Mouse (Mus musculus) lung, postnatal 0 days (tissue): ENCODE measurements around the gene Tomt. TPM values are rescaled to one million over a fixed set of nuclear protein-coding genes. Genes with fewer than 3 reads are reported as not detected.

Experiments
- ATAC-seq: fragments of 200-750 bp; cut with Nextera tagmentation; 2 replicates; pipeline ENCODE4 v1.8.0; 2017; ENCODE audit warnings: moderate library complexity
- DNase-seq: peaks from one replicate; pipeline ENCODE4 v3.0.0-alpha.2; 2016; ENCODE audit warnings: low spot score
- H3K27ac ChIP-seq: fragments of 300-500 bp; sonication (generic); 2 replicates; pipeline ENCODE4 v1.5.1; 2014; ENCODE audit warnings: antibody characterized with exemption, mild to moderate bottlenecking, low read length, mixed read lengths
- H3K27me3 ChIP-seq: fragments of 300-500 bp; sonication (generic); replicated peaks from 2 replicates; pipeline ENCODE4 v1.6.1; 2014; ENCODE audit warnings: low read length, mixed read lengths; ENCODE audit not compliant: insufficient read depth
- H3K36me3 ChIP-seq: fragments of 300-500 bp; sonication (generic); 2 replicates; pipeline ENCODE4 v1.6.1; 2014; ENCODE audit warnings: low read length, mixed read lengths; ENCODE audit not compliant: insufficient read depth
- H3K4me1 ChIP-seq: fragments of 300-500 bp; sonication (generic); 2 replicates; pipeline ENCODE4 v1.6.1; 2014; ENCODE audit warnings: antibody characterized with exemption, low read depth, low read length, mixed read lengths; ENCODE audit not compliant: insufficient read depth
- H3K4me2 ChIP-seq: fragments of 300-500 bp; sonication (generic); replicated peaks from 2 replicates; pipeline ENCODE4 v1.6.1; 2014; ENCODE audit warnings: low read depth, mild to moderate bottlenecking, low read length, moderate library complexity, mixed read lengths
- H3K4me3 ChIP-seq: fragments of 300-500 bp; sonication (generic); 2 replicates; pipeline ENCODE4 v1.5.1; 2014; ENCODE audit warnings: low read depth, low read length
- H3K9ac ChIP-seq: fragments of 300-500 bp; sonication (generic); replicated peaks from 2 replicates; pipeline ENCODE4 v1.6.1; 2014; ENCODE audit warnings: low read depth, mild to moderate bottlenecking
- H3K9me3 ChIP-seq: fragments of 300-500 bp; sonication (generic); 2 replicates; pipeline ENCODE4 v1.6.1; 2016; ENCODE audit warnings: low read length, mixed read lengths
- CTCF ChIP-seq: IDR thresholded peaks from 2 replicates; pipeline ENCODE4 v1.5.1; 2016; ENCODE audit warnings: antibody characterized with exemption, mild to moderate bottlenecking
- EP300 ChIP-seq: IDR thresholded peaks from 2 replicates; pipeline ENCODE4 v1.6.1; 2016; ENCODE audit warnings: antibody characterized with exemption, mild to moderate bottlenecking, control low read depth
- WGBS: fragments of 180-500 bp; shearing (Covaris S2); extraction: QIAGEN DNeasy Blood & Tissue Kit; methylation state at CpG from one replicate; pipeline ENCODE4 v1.1.7; 2014; 5-methylcytosine and 5-hydroxymethylcytosine counted together
- polyA plus RNA-seq: library from polyadenylated mRNA; unstranded; fragments of >200 nt; fragmentation: Nextera tagmentation; extraction: Ambion mirVana; gene quantifications from 2 replicates; pipeline ENCODE4 v1.2.1, GENCODE M21; 2015

Tomt gene
- polyA plus RNA-seq, 1 experiment from 2014 or later = 0.05 TPM

GRCm38 (mm10) chr7:101882413-101883154 is 23.6 kb downstream of the Tomt start:
- Histone ChIP-seq H3K27ac (no peak overlapping the region), H3K4me2 (no peak overlapping the region), H3K9ac (no peak overlapping the region), H3K4me1 (no peaks in the 10 kb centered on the region), H3K36me3 (no peaks in the 10 kb centered on the region), H3K27me3 (no peaks in the 10 kb centered on the region), H3K9me3 (no peaks in the 10 kb centered on the region), H3K4me3 (no peak overlapping the region)
- no peak for DNase-seq
- TF ChIP-seq CTCF = no peak
- TF ChIP-seq EP300 = no peak
- ATAC-seq = no peak
- 65% methylated on average over 9 of the region's 9 CpGs for WGBS

DNA sequence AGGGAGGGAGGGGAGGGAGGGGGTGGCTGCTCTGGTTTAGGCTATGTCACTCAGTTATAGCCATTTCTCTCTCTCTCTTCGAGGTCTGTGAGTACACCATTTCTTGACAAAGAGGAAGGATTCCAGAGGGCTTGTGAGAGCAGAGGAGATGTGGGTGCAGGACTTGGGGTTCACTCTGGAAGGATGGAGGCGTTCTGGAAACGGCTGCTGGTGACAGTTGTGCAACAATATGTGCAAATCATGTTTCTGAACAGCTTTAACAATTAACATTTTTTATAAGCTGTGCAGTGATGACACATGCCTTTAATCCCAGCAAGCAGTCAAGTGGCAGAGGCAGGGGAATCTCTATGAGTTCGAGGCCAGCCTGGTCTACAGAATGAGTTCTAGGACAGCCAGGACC is 25.3 kb downstream of the Tomt start:
- H3K9me3 ChIP-seq = no peaks in the 10 kb centered on the region
- H3K36me3 ChIP-seq = no peaks in the 10 kb centered on the region

DNA sequence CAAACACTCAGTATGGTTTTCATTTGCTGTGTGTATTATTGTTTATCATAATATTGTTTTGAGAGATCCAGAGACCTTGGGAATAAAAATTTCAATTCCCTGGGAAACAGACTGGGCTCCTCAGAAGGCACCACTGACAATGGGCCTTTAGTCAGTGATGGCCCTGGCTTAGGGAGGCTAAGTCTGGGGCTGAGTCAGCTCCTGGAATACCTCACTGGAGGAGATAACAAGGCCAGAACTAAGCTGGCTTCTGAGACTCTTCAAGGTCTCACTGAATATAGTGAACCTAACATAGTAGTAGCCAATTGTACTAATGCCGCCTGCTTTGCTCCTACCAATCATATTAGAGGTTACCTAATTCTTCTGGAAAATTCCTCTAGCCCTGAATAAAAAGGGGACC is 30.2 kb downstream of the Tomt start:
- no peak overlapping the region for H3K9ac ChIP-seq
- 90% methylated on average over 1 of the region's 1 CpGs for whole genome bisulfite sequencing
- ATAC-seq (no peak), DNase-seq (no peak)
- no peaks in the 10 kb centered on the region for H3K27me3 ChIP-seq
- no peaks in the 10 kb centered on the region for H3K4me1 ChIP-seq
- H3K4me2 ChIP-seq = no peak overlapping the region
- no peak overlapping the region for H3K4me3 ChIP-seq
- no peak overlapping the region for H3K27ac ChIP-seq
- no peaks in the 10 kb centered on the region for H3K9me3 ChIP-seq
- TF ChIP-seq CTCF = no peak
- TF ChIP-seq EP300 = no peak
- H3K36me3 ChIP-seq = no peaks in the 10 kb centered on the region

More for the DNA sequence above, 25.3 kb downstream of the Tomt start:
- Histone ChIP-seq H3K4me2 (no peak overlapping the region), H3K4me1 (no peaks in the 10 kb centered on the region), H3K27me3 (no peaks in the 10 kb centered on the region), H3K4me3 (no peak overlapping the region), H3K27ac (no peak overlapping the region), H3K9ac (no peak overlapping the region)
- ATAC-seq (no peak), DNase-seq (no peak)
- TF ChIP-seq CTCF (no peak), EP300 (no peak)
- 71% methylated on average over 4 of the region's 4 CpGs for WGBS

DNA sequence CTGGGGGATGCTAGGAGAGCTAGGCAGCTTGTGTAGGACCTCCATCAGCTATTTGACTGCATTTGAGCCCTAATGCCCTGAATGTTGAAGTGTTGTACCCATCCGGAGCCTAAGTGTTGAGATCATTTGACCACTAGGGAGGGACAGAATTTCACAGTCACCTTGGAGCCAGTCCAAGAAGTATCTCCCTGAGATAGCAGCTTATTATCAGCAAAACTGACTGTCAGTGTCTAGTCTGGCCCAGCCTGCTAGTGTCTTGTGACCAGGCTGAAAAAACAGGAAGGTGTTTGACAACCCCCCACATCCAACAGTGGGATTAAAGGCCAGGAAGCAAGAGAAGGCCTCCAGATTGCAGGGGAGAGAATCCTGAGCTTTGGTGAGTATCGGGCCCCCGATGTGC is 34.9 kb downstream of the Tomt start:
- DNase-seq (no peak), ATAC-seq (no peak)
- 36% methylated on average over 3 of the region's 3 CpGs for WGBS
- Histone ChIP-seq H3K4me1 (no peaks in the 10 kb centered on the region), H3K4me3 (no peak overlapping the region), H3K27ac (no peak overlapping the region), H3K9me3 (no peaks in the 10 kb centered on the region), H3K9ac (no peak overlapping the region), H3K4me2 (no peak overlapping the region), H3K27me3 (no peaks in the 10 kb centered on the region), H3K36me3 (no peaks in the 10 kb centered on the region)
- no peak for TF ChIP-seq EP300
- TF ChIP-seq CTCF = no peak

GRCm38 (mm10) chr7:101870629-101871028 is 35.5 kb downstream of the Tomt start, which contains the start of gene Folr1:
Gene Folr1 (minus strand): TSS chr7:101870788.
- Histone ChIP-seq H3K4me1 (no peaks in the 10 kb centered on the region), H3K9ac (no peak within 1 kb of the TSS), H3K27me3 (no peaks in the 10 kb centered on the region), H3K4me3 (no peak within 1 kb of the TSS), H3K4me2 (no peak within 1 kb of the TSS), H3K9me3 (no peaks in the 10 kb centered on the region), H3K36me3 (no peaks in the 10 kb centered on the region), H3K27ac (no peak within 1 kb of the TSS)
- ATAC-seq (no peak), DNase-seq (no peak)
- TF ChIP-seq EP300 (no peak), CTCF (no peak)
- 68% methylated on average over 2 of the region's 2 CpGs for WGBS

- Histone ChIP-seq H3K27ac (no peak overlapping the region), H3K27me3 (no peaks in the 10 kb centered on the region), H3K4me2 (no peak overlapping the region), H3K36me3 (no peaks in the 10 kb centered on the region), H3K4me3 (no peak overlapping the region), H3K9me3 (no peaks in the 10 kb centered on the region), H3K9ac (no peak overlapping the region), H3K4me1 (no peaks in the 10 kb centered on the region)
- ATAC-seq (no peak), DNase-seq (no peak)
- WGBS = 77% methylated on average over 7 of the region's 7 CpGs
- no peak for TF ChIP-seq CTCF
- TF ChIP-seq EP300 = no peak
These were observed 37.0 kb downstream of the Tomt start for GRCm38 (mm10) chr7:101869163-101869500.
